Mouse (Mus musculus) layer of hippocampus, postnatal 14 days (tissue): ENCODE measurements around the gene Stag1. TPM values are rescaled to one million over a fixed set of nuclear protein-coding genes. Genes with fewer than 3 reads are reported as not detected.

Source experiments
- DNase-seq, 2 experiments: peaks; one replicate each; pipeline ENCODE4 v3.0.0; 2021 to 2022; ENCODE audit warnings: low spot score in 2 of 2, mixed read lengths in 1 of 2
- total RNA-seq, 2 experiments: library from RNA; stranded (reverse); gene quantifications; 2 replicates each; pipeline ENCODE4 v1.2.3; 2021

The Stag1 gene
- total RNA-seq, 2 experiments from 2014 or later, result 39.0 to 40.6 TPM

GRCm38 (mm10) chr9:100944677-100945365 lies 347.2 kb downstream of the Stag1 start:
- DNase-seq, result no peak

GRCm38 (mm10) chr9:100951481-100951880 lies 353.9 kb downstream of the Stag1 start:
- DNase-seq, result no peak

- DNase-seq, result no peak
These were observed 365.4 kb downstream of the Stag1 start for GRCm38 (mm10) chr9:100962903-100963427.

- no peak for DNase-seq
These were observed 365.9 kb downstream of the Stag1 start for GRCm38 (mm10) chr9:100963428-100963912.

GRCm38 (mm10) chr9:100964106-100964505 lies 366.5 kb downstream of the Stag1 start:
- DNase-seq, result no peak

GRCm38 (mm10) chr9:100969461-100969860 lies 371.9 kb downstream of the Stag1 start:
- DNase-seq, result no peak

GRCm38 (mm10) chr9:100978666-100979065 lies 381.1 kb downstream of the Stag1 start:
- DNase-seq, result no peak

- no peak for DNase-seq
These were observed 381.7 kb downstream of the Stag1 start for GRCm38 (mm10) chr9:100979260-100979659.

- DNase-seq, result no peak
These were observed 385.2 kb downstream of the Stag1 start for GRCm38 (mm10) chr9:100982786-100983185.

GRCm38 (mm10) chr9:100984381-100985310 lies 387.0 kb downstream of the Stag1 start:
- no peak for DNase-seq

GRCm38 (mm10) chr9:100987006-100987405 lies 389.4 kb downstream of the Stag1 start:
- no peak for DNase-seq

GRCm38 (mm10) chr9:100987850-100988249 lies 390.3 kb downstream of the Stag1 start:
- no peak for DNase-seq

- DNase-seq, result no peak
These were observed 393.0 kb downstream of the Stag1 start for GRCm38 (mm10) chr9:100990609-100991008.

GRCm38 (mm10) chr9:100991321-100991720 lies 393.7 kb downstream of the Stag1 start:
- no peak for DNase-seq

- no peak for DNase-seq
These were observed 394.6 kb downstream of the Stag1 start for GRCm38 (mm10) chr9:100992191-100992590.

- DNase-seq, result no peak
These were observed 396.3 kb downstream of the Stag1 start for GRCm38 (mm10) chr9:100993937-100994336.

- no peak for DNase-seq
These were observed 399.5 kb downstream of the Stag1 start for GRCm38 (mm10) chr9:100997138-100997537.

- no peak for DNase-seq
These were observed 404.5 kb downstream of the Stag1 start for GRCm38 (mm10) chr9:101002053-101002452.

GRCm38 (mm10) chr9:101002841-101003240 lies 405.2 kb downstream of the Stag1 start:
- DNase-seq, result no peak

GRCm38 (mm10) chr9:101003302-101003701 lies 405.7 kb downstream of the Stag1 start:
- no peak for DNase-seq

- DNase-seq, result no peak
These were observed 408.3 kb downstream of the Stag1 start for GRCm38 (mm10) chr9:101005866-101006265.
